Mouse (Mus musculus): Measurements from ENCODE around the gene Nup93.

The Nup93 gene

DNA sequence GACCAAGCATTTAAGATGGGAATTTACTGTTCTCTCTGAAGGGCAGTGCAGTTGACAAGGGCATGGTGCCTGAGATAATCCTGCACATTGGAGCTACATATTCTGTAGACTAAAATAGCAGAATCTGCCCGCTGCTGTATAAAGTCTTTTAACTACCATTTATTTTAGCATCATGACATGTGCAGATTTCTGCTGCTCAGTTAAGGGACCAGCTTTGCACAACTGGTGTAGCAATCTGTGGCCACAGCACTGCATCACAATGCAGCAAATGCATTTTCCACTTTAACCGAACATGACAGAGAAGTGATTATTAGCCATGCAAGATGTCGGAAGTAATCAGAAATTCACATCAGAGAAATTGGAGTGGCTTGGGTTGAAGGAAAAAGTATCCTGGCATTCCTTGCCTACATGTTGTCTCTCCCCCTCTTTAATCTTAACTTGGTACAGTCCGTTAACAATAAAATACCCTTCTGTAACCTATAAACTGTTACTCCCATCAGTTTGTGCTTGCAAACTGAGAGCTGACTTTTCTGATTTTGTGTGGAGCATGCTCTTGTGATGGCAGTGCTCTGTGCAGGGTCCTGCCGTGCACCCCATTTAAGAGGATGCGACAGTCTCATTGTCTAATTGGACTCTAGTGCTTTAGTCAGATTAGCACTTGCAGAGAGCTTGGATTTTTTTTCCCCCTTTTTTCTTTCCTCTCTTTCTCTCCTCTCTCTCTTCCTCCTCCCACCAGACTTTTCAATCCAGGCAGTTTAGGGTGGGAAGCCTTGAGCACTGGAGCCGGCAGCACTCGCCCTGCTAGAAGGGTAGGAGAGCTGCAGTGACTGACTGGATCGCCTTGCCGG is 52.2 kb downstream of the Nup93 start:
- no peak for DNase-seq (ENCODE audit: low read depth, low spot score)

GRCm38 (mm10) chr8:94268359-94268890 is 54.1 kb downstream of the Nup93 start:
- DNase-seq (ENCODE audit: low read depth, low spot score), result peak; percentile 35

GRCm38 (mm10) chr8:94270309-94270708 is 55.9 kb downstream of the Nup93 start:
- DNase-seq (ENCODE audit: low read depth, low spot score), result no peak

DNA sequence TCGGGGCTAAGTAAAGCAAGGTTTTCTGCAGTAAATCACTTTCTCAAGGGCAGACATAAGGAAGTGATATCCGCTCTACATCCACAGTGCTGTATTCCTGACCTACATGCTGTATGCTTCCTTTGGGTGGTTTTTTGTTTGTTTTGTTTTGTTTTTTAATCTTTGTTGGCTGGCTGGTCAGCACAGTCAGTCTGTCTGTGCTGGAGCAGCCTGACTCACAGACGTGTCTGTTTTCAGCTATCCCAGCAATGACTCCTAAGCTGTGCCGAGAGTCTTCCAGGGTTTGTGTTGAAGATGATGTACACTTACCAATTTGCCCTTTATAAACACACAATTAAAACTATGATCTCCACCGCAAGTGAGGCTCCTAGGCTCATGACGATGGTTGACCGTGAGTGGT is 56.7 kb downstream of the Nup93 start:
- DNase-seq (ENCODE audit: low read depth, low spot score), result no peak

DNA sequence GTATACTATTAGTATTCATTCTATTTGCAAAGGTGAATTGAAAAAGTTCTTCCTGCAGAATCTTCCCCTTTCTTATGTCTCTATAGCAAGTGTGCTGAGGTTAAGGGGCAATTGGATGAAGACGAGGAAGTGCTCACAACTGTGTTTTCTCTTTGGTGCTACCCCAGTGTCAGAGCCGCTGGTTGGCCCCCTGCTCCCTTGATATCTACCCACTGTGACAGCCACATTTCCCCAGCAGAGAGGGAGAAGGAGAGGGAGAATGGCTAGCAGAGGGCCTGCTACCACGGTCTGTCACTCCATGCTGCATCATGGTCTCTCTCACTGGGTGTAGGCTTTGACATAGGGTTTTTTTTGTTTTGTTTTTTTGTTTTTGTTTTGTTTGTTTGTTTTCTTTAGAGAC is 58.2 kb downstream of the Nup93 start:
- DNase-seq (ENCODE audit: low read depth, low spot score), result no peak

GRCm38 (mm10) chr8:94273289-94273850 is 59.0 kb downstream of the Nup93 start:
- no peak for DNase-seq (ENCODE audit: low read depth, low spot score)

DNA sequence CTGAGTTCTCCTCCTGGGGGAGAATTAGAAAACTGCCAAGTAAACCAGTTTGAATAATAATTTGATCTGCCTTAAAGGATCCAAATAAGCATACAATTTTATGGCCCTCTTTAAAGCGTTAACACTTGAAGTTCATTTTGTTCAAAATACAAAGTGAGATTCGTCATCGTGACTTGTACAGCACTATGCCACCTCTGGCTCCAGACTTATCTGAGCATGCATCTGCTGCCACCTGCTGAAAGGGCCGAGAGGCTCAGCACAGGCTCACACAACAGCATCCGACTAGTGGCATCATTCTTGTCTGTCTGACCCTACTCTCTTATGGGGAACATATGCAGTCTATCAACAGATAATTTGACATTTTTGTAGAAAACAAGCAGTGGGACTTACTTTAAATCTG is 59.7 kb downstream of the Nup93 start:
- no peak for DNase-seq (ENCODE audit: low read depth, low spot score)

- no peak for DNase-seq (ENCODE audit: low read depth, low spot score)
Observed at GRCm38 (mm10) chr8:94278295-94278694, 63.9 kb downstream of the Nup93 start.

DNA sequence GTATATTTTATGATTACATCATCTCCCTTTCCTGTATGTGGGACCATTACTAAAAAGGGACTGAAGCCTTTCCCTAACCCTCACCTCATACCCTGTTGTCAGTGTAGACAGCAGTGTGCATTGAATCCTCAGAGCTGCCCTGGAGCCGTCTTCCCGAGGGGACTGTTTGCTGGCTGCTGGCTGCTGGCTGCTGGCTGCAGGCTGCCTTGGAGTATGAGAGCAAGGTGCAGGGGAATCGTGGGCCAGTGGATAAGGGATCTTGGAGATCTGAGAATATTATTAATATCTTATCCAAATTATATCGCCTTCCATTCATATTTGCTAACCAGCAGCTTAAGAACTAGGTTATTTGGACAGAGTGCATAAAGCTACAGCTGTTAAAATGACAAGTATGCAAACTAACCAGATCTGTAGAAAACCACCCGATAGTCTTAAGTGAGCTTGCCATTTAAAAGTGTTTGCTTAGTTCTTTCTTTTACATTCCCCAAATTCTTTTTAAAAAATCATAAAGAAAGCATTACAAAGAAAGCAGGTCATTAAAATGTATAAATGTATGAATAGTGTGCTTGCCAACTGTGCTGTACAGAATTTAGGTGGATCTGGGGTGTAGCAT is 65.7 kb downstream of the Nup93 start:
- DNase-seq (ENCODE audit: low read depth, low spot score), result no peak

DNA sequence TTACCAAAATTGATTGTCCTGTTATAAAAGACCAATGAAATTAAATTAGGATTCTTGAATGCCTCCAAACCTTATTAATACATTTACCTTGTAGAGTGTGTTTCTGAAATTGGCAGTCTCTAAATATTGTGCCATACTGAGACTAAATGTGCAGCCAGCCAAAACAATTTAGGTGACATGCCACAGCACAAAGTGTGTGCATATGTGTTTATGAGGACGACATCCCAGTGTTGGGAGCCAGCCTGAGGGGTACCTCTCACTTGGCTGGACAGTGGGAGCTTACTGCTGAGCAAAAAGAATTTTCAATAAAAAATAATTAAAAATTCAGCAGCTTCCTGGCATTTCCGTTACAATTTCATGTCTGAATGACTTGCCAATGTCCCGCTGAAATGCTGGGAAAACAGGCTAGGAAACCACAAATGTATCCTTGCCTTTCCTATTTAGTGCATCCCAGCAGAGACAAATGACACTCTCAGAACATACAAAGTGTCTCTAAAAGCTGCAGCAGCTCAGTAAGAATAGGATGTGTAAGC is 68.2 kb downstream of the Nup93 start:
- DNase-seq (ENCODE audit: low read depth, low spot score), result no peak

DNA sequence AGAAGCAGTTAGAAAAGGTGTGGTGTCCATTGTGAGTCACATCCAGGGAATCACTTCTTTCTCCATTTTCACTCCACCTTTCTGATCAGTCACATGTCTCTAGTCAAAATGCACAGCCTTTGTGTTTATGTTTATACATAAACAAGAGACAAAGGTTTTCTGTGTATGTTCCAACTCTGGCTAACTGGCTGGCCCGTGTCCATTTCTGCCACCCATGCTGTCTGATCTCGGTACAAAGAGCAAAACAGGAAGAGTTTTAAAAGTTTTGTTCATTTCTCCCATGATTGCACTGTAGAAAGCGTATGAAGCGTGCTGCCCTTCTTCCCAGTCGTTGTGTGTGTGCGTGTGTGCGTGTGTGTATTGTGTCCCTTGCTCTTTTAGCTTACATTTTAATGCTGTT is 69.8 kb downstream of the Nup93 start:
- no peak for DNase-seq (ENCODE audit: low read depth, low spot score)

DNA sequence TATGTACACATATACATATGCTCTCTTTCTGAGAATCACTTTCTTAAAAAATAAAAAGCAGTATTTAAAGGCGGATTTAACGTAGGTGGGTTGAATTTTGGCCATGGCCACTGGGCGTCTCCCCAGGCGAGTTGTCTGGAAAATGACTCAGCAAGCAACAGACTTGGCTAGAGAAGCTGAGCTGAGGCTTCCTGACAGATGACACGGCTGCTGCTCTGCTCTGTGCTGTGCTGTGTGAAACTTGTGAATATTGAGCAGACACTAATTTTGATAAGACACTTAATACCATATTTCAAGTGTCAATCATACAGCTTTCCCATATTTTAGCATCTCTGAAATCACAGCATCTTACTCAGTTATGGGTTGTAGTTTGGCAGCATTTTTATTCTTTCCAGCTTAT is 76.2 kb downstream of the Nup93 start:
- DNase-seq (ENCODE audit: low read depth, low spot score), result peak; percentile 85

DNA sequence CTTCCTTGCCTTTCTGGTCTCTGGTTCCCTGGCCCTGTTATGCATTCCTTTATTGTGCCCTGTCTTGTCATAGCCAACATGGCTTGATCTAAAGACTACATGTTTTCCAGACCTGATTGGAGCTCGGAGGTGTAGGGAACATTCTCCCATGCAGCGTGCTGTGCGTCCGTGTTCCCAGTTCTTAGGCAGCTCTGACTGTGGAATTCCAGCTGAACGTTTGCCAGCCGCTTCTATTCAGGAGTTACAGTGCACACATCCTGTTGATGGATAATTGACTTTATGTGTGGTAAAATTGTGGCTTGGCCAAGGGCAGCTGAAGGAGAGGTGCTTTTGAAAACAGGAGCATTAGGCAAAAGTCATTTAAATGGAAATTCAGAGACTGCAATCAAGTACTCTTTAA is 77.7 kb downstream of the Nup93 start:
- no peak for DNase-seq (ENCODE audit: low read depth, low spot score)

DNA sequence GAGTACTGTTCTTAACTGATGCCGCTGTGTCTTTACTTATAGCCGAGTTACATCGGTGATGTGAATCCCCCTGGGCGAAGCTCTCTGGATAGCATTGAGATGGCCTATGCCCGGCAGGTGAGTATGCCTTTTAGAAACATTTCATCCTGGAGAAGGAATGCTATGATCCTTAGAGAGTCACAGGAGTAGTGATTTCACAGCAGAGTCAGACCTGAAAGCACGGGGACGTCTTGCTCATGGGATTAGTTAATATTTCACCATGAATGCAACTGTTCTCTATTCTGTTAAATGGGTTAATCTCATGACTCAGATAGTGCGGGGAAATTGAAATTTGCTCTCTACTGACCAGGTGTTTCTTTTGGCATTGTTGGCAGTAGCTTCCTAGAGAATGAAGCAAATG is 78.3 kb downstream of the Nup93 start:
- no peak for DNase-seq (ENCODE audit: low read depth, low spot score)

DNA sequence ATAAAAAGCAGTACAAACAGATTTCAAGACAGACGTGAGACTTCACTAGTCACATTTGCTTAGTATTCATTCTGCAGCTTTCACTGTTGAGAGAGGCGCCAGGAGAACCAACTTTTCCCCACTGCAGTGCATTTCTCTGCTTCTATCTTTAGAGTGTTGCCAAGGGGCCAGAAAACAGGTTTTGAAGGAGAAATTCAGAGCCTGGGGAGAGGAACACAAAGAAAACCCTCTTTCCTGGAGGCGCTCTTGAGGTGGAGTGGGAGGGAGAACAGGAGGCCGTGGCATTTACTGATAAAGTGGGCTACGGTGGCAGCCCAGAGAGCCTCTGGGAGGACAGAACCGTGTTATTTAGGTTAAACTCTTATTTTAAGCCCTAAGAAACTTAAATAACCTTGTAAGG is 81.3 kb downstream of the Nup93 start:
- DNase-seq (ENCODE audit: low read depth, low spot score), result no peak

- DNase-seq (ENCODE audit: low read depth, low spot score), result no peak
Observed at GRCm38 (mm10) chr8:94296312-94296991, 82.1 kb downstream of the Nup93 start.

- DNase-seq (ENCODE audit: low read depth, low spot score), result no peak
Observed at GRCm38 (mm10) chr8:94297101-94297500, 82.7 kb downstream of the Nup93 start.

- no peak for DNase-seq (ENCODE audit: low read depth, low spot score)
Observed at GRCm38 (mm10) chr8:94300809-94301208, 86.4 kb downstream of the Nup93 start.

- no peak for DNase-seq (ENCODE audit: low read depth, low spot score)
Observed at GRCm38 (mm10) chr8:94304412-94304811, 90.0 kb downstream of the Nup93 start.

DNA sequence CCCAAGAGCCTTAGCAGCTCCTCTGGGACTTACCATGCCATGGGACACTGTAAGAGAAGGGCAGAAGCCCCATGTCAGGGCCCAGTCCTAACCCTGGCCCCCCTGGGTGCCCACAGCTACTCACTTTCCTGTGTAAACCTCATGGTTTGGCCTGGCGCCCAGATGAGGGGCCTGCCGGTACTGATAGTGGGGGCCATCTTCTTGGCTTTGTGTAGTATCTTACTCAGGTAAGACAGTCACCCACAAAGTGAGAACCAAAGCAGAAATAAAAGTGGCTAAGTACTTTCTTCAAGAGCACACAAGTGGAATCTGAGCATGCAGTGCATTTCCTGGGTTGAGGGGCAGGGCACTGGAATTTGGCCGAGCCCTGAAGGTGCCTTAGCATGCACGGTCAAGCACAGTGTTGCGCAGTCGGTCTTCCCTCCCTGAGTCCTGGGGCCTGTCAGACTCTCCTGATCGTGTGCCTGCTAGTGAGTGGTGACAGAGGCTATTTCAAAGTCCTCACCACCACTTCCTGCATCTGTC is 92.7 kb downstream of the Nup93 start:
- DNase-seq (ENCODE audit: low read depth, low spot score), result no peak

- DNase-seq (ENCODE audit: low read depth, low spot score), result no peak
Observed at GRCm38 (mm10) chr8:94307652-94308051, 93.3 kb downstream of the Nup93 start.

DNA sequence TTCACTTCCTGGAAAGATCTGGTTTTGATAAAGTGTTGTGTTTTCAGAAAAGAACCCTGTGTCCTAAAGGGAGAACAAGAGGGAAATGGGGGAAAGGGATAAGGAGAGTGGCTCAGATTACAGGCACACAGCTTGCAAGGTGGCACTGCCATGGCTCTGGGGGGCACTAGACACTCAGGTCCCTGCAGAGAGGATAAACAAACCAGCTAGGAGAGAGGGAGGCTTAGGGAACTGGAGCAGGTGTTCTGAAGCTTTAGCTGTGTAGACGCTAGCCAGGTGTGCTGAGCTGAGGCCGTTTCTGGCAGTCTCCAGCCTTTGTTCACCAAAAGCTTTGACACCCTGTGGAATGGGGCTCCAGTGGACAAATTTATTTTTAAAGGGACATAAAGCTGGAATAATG is 99.7 kb downstream of the Nup93 start:
- no peak for DNase-seq (ENCODE audit: low read depth, low spot score)

Measured in 3T3-L1 (cell line).